Mouse (Mus musculus): ENCODE measurements at regions not wholly inside any gene's neighbourhood (a gene's known extent, or its start where the extent isn't known, plus 50 kb on each side); places are given as distances from the start of the nearest gene placed in this dataset.

DNA sequence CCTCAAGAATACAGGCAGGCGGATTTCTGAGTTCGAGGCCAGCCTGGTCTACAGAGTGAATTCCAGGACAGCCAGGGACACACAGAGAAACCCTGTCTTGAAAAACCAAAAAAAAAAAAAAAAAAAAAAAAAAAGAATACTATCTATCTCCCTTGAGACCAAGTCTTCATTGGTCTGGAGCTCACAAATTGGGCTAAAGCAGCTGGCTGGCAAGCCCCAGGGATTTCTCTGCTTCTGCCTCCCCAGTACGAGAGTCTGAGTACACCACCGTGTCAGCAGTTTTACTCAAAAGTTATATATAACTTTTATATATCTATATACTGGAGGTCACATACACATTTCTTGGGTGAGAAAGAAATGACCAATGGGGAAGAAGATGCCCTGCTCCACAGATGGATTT is 229.2 kb downstream of the Zfp36l1 start:
- DNase-seq (ENCODE audit: low spot score) = no peak

GRCm38 (mm10) chr12:79880751-79881261 is 232.0 kb downstream of the Zfp36l1 start:
- DNase-seq (ENCODE audit: low spot score) = peak; percentile 75

DNA sequence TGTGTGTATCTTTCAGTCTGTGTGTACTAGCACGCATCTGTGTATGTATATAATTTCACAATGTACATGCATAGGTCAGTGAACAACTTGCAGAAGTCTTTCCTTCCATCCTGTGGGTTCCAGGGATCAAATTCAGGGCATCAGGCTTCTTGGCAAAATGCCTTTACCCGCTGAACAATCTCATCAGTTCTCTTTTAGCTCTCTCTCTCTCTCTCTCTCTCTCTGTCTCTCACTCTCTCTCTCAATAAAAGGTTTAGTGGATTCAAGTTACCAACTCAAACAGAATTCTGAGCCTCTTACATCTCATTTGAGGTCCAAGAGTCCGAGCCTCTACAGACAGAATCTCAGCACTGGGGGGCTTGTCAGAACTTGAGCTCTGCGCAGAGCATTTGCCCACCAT is 232.5 kb downstream of the Zfp36l1 start:
- DNase-seq (ENCODE audit: low spot score) = no peak

- DNase-seq (ENCODE audit: low spot score) = no peak
These were observed 232.9 kb downstream of the Zfp36l1 start for GRCm38 (mm10) chr12:79879918-79880273.

- DNase-seq (ENCODE audit: low spot score) = no peak
These were observed 233.5 kb downstream of the Zfp36l1 start for GRCm38 (mm10) chr12:79879093-79879917.

DNA sequence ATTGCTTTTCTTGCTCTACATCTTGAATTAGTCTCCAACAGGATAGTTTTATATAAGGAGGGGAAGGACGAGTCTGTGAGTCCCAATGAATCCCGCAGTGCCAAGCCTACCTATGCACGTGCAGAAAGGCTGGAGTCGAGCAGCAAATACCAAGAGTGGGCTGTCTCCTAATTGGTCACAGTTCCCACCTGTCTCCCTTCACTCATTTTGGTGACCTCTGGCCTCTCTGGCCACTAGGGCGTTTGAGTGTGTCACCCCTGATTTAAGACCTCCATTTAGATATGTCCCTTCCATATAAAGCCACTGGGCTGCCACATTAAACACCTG is 234.1 kb downstream of the Zfp36l1 start:
- DNase-seq (ENCODE audit: low spot score) = no peak

GRCm38 (mm10) chr12:79878163-79878562 is 234.7 kb downstream of the Zfp36l1 start:
- DNase-seq (ENCODE audit: low spot score) = no peak

- no peak for DNase-seq (ENCODE audit: low spot score)
These were observed 238.5 kb downstream of the Zfp36l1 start for GRCm38 (mm10) chr12:79874333-79874732.

- peak; percentile 45 for DNase-seq (ENCODE audit: low spot score)
These were observed 247.6 kb downstream of the Zfp36l1 start for GRCm38 (mm10) chr12:79865179-79865552.

DNA sequence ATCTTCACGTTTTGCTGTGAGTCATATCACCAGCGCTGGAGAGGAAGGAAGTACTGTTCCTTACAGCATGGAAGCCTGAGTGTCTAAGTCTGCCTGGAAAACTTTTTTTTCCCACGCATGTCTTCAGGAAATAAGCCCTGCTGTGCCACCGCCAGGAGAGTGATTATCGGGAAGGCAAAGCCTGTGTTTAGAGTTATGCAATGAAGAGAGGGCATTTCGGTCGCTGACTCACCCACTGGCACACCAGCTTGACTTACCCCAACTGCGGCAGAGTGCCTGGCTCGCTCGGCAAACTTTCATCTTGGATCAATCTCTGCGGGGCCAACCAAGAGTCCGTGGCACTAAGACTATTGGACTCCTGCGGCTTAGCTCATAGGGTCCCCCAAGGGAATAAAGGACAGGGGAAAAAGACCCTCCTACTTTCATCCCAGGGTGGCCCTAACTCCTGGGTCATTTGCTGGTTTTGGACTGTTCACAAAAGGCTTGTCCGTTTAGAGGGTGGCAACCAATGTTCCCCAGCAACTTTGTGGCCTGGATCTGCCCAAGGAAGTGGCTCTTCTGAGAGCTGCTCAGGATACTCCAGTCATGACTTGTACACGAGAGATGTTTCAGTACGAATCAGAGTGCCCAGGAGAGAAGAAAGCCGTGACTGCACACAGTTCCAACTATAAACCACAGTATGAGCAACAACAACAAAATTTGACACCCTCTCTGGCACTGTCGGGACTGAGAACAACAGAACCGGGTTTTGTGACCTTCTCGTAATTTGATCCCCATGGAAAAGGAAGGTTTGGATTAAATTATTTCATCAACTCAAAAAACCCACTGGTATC is 248.3 kb downstream of the Zfp36l1 start:
- peak; percentile 35 for DNase-seq (ENCODE audit: low spot score)

Data from testis, postnatal 10 days (tissue).